Mouse (Mus musculus) olfactory bulb, adult 2 months (tissue): ENCODE results near the gene Pgm2l1. TPM values are rescaled to one million over a fixed set of nuclear protein-coding genes. Genes with fewer than 3 reads are reported as not detected.

Source experiments
- H3K27ac ChIP-seq: fragments of 200-500 bp; 2 replicates; pipeline ENCODE4 v1.5.1; 2012; ENCODE audit warnings: low read depth, low read length; ENCODE audit not compliant: insufficient read depth
- H3K4me1 ChIP-seq: fragments of 200-500 bp; 2 replicates; pipeline ENCODE4 v1.6.1; 2012; ENCODE audit warnings: low read length; ENCODE audit not compliant: control insufficient read depth, insufficient read depth
- H3K4me3 ChIP-seq: fragments of 200-500 bp; 2 replicates; pipeline ENCODE4 v1.5.1; 2012; ENCODE audit warnings: mild to moderate bottlenecking, low read depth, low read length, moderate library complexity; ENCODE audit not compliant: insufficient read depth
- CTCF ChIP-seq: fragments of 200-500 bp; IDR thresholded peaks from 2 replicates; pipeline ENCODE4 v1.5.1; 2012; ENCODE audit warnings: low read depth, mild to moderate bottlenecking, low read length, moderate library complexity; ENCODE audit not compliant: insufficient read depth
- POLR2A ChIP-seq: fragments of 200-500 bp; IDR thresholded peaks from 2 replicates; pipeline ENCODE4 v1.6.1; 2012; ENCODE audit warnings: mild to moderate bottlenecking, low read depth, low read length, moderate library complexity; ENCODE audit not compliant: insufficient read depth
- WGBS: fragments of 180-500 bp; shearing (Covaris S2); methylation state at CpG from one replicate; pipeline ENCODE4 v1.1.7; 2018; 5-methylcytosine and 5-hydroxymethylcytosine counted together
- polyA plus RNA-seq: library from polyadenylated mRNA; stranded (reverse); fragments of >200 nt; gene quantifications from 2 replicates; pipeline ENCODE4 v1.2.4, GENCODE M21; 2012; ENCODE audit warnings: low replicate concordance; ENCODE audit not compliant: missing spikeins, insufficient read depth, insufficient read length

The Pgm2l1 gene
- polyA plus RNA-seq: not detected in 2 replicates

GRCm38 (mm10) chr7:100227158-100227875, at the start of gene Pgm2l1:
Gene Pgm2l1 (plus strand): TSS chr7:100227394.
- peak within 1 kb of the TSS; percentile 93 for H3K4me3 ChIP-seq
- TF ChIP-seq POLR2A (peak; percentile 53; the same call in 1 of the 2 replicates), CTCF (no peak)
- H3K4me1 ChIP-seq: no peaks in the 10 kb centered on the region
- WGBS: under 1% methylated on average over 71 of the region's 72 CpGs
- H3K27ac ChIP-seq: peak within 1 kb of the TSS; percentile 82

GRCm38 (mm10) chr7:100178016-100178890, 48.9 kb upstream of the Pgm2l1 start:
- Histone ChIP-seq H3K4me1 (peaks cover 6% of the 10 kb centered on the region), H3K4me3 (peak overlapping the region; percentile 39), H3K27ac (no peak overlapping the region)
- no peak for TF ChIP-seq CTCF
- no peak for TF ChIP-seq POLR2A
- 8% methylated on average over 30 of the region's 30 CpGs for WGBS

GRCm38 (mm10) chr7:100178891-100179233, 48.3 kb upstream of the Pgm2l1 start:
- Histone ChIP-seq H3K27ac (no peak overlapping the region), H3K4me3 (peak overlapping the region; percentile 39), H3K4me1 (peaks cover 6% of the 10 kb centered on the region)
- WGBS: 3% methylated on average over 15 of the region's 15 CpGs
- TF ChIP-seq POLR2A: no peak

- H3K27ac ChIP-seq: no peak overlapping the region
- WGBS: 64% methylated on average over 7 of the region's 7 CpGs
- TF ChIP-seq POLR2A: no peak
- TF ChIP-seq CTCF: no peak
- H3K4me1 ChIP-seq: peaks cover 6% of the 10 kb centered on the region
- H3K4me3 ChIP-seq: no peak overlapping the region
Measured at GRCm38 (mm10) chr7:100179394-100179793, 47.8 kb upstream of the Pgm2l1 start.

GRCm38 (mm10) chr7:100179836-100180407, 47.3 kb upstream of the Pgm2l1 start:
- Histone ChIP-seq H3K4me1 (peaks cover 6% of the 10 kb centered on the region), H3K27ac (no peak overlapping the region)
- 78% methylated on average over 7 of the region's 7 CpGs for WGBS

GRCm38 (mm10) chr7:100181176-100181575, 46.0 kb upstream of the Pgm2l1 start:
- 79% methylated on average over 2 of the region's 2 CpGs for WGBS
- Histone ChIP-seq H3K4me1 (peaks cover 6% of the 10 kb centered on the region), H3K27ac (no peak overlapping the region), H3K4me3 (no peak overlapping the region)
- no peak for TF ChIP-seq POLR2A
- TF ChIP-seq CTCF: no peak

More at GRCm38 (mm10) chr7:100179836-100180407, 47.3 kb upstream of the Pgm2l1 start:
- TF ChIP-seq POLR2A: no peak
- TF ChIP-seq CTCF: no peak
- H3K4me3 ChIP-seq: no peak overlapping the region

- WGBS: 86% methylated on average over 3 of the region's 3 CpGs
- no peak for TF ChIP-seq POLR2A
- TF ChIP-seq CTCF: no peak
- Histone ChIP-seq H3K4me3 (no peak overlapping the region), H3K4me1 (peaks cover 6% of the 10 kb centered on the region), H3K27ac (no peak overlapping the region)
Measured at GRCm38 (mm10) chr7:100181614-100182013, 45.6 kb upstream of the Pgm2l1 start.

- no peak overlapping the region for H3K27ac ChIP-seq
- 85% methylated on average over 3 of the region's 3 CpGs for WGBS
- TF ChIP-seq POLR2A: no peak
- no peak for TF ChIP-seq CTCF
Measured at GRCm38 (mm10) chr7:100182388-100182787, 44.8 kb upstream of the Pgm2l1 start.

GRCm38 (mm10) chr7:100187601-100188000, 39.6 kb upstream of the Pgm2l1 start:
- no peaks in the 10 kb centered on the region for H3K4me1 ChIP-seq
- WGBS: 26% methylated on average over 7 of the region's 7 CpGs
- TF ChIP-seq CTCF: peak; percentile 44; the same call in 1 of the 2 replicates
- no peak for TF ChIP-seq POLR2A
- H3K4me3 ChIP-seq: no peak overlapping the region
- H3K27ac ChIP-seq: no peak overlapping the region

More at GRCm38 (mm10) chr7:100182388-100182787, 44.8 kb upstream of the Pgm2l1 start:
- Histone ChIP-seq H3K4me3 (no peak overlapping the region), H3K4me1 (peaks cover 6% of the 10 kb centered on the region)
